Mouse (Mus musculus): Measurements from ENCODE around the gene Plpp6. TPM values are rescaled to one million over a fixed set of nuclear protein-coding genes. Genes with fewer than 3 reads are reported as not detected.
A peak's percentile ranks its signal among the peaks of the same experiment; 100 is the strongest.

Gene Plpp6
- polyA plus RNA-seq, 1 experiment from 2014 or later = 14.1 TPM

- Histone ChIP-seq H3K27ac (ENCODE audit: low read length) (no peak within 1 kb of the TSS), H3K27me3 (ENCODE audit: control insufficient read depth, insufficient read depth, low read length) (no peaks in the 10 kb centered on the region), H3K36me3 (ENCODE audit: control insufficient read depth, insufficient read depth, low read length) (no peaks in the 10 kb centered on the region), H3K4me2 (replicated peaks; ENCODE audit: low read depth, low read length) (0 out of 2 replicates have a peak within 1 kb of the TSS, but pooled peaks have one; percentile 13), H3K9me3 (ENCODE audit: control insufficient read depth, low read depth, low read length) (no peaks in the 10 kb centered on the region), H3K9ac (replicated peaks; ENCODE audit: low read depth, low read length) (no peak within 1 kb of the TSS), H3K4me3 (ENCODE audit: low read depth, low read length) (no peak within 1 kb of the TSS), H3K4me1 (ENCODE audit: control insufficient read depth, insufficient read depth, low read length) (peaks cover 5% of the 10 kb centered on the region; the same call in 1 of the 2 replicates)
- 7% methylated on average over 11 of the region's 11 CpGs for WGBS
- no peak; the same call in 1 of the 2 replicates for ATAC-seq (ENCODE audit: insufficient number of reproducible peaks, insufficient read depth, low FRiP score, low read depth)
These were observed 3.9 kb downstream of the Plpp6 start, which contains the start of gene 4430402I18Rik for GRCm38 (mm10) chr19:28967652-28968051. TSS of gene 4430402I18Rik (minus strand) at chr19:28967800.

GRCm38 (mm10) chr19:28968178-28968577 is 4.4 kb downstream of the Plpp6 start:
- WGBS = 77% methylated on average over 4 of the region's 4 CpGs
- Histone ChIP-seq H3K9ac (replicated peaks; ENCODE audit: low read depth, low read length) (no peak overlapping the region), H3K27me3 (ENCODE audit: control insufficient read depth, insufficient read depth, low read length) (no peaks in the 10 kb centered on the region), H3K9me3 (ENCODE audit: control insufficient read depth, low read depth, low read length) (no peaks in the 10 kb centered on the region), H3K4me1 (ENCODE audit: control insufficient read depth, insufficient read depth, low read length) (peaks cover 5% of the 10 kb centered on the region; the same call in 1 of the 2 replicates), H3K4me3 (ENCODE audit: low read depth, low read length) (no peak overlapping the region), H3K27ac (ENCODE audit: low read length) (no peak overlapping the region), H3K36me3 (ENCODE audit: control insufficient read depth, insufficient read depth, low read length) (no peaks in the 10 kb centered on the region), H3K4me2 (replicated peaks; ENCODE audit: low read depth, low read length) (no peak overlapping the region)
- ATAC-seq (ENCODE audit: insufficient number of reproducible peaks, insufficient read depth, low FRiP score, low read depth) = no peak

GRCm38 (mm10) chr19:28969231-28969630 is 5.5 kb downstream of the Plpp6 start:
- H3K4me1 ChIP-seq (ENCODE audit: control insufficient read depth, insufficient read depth, low read length) = peaks cover 5% of the 10 kb centered on the region; the same call in 1 of the 2 replicates
- H3K4me3 ChIP-seq (ENCODE audit: low read depth, low read length) = no peak overlapping the region
- H3K36me3 ChIP-seq (ENCODE audit: control insufficient read depth, insufficient read depth, low read length) = no peaks in the 10 kb centered on the region
- no peaks in the 10 kb centered on the region for H3K9me3 ChIP-seq (ENCODE audit: control insufficient read depth, low read depth, low read length)
- H3K27ac ChIP-seq (ENCODE audit: low read length) = no peak overlapping the region
- H3K27me3 ChIP-seq (ENCODE audit: control insufficient read depth, insufficient read depth, low read length) = no peaks in the 10 kb centered on the region
- 84% methylated on average over 5 of the region's 5 CpGs for WGBS
- no peak overlapping the region for H3K9ac ChIP-seq (replicated peaks; ENCODE audit: low read depth, low read length)
- no peak for ATAC-seq (ENCODE audit: insufficient number of reproducible peaks, insufficient read depth, low FRiP score, low read depth)
- H3K4me2 ChIP-seq (replicated peaks; ENCODE audit: low read depth, low read length) = no peak overlapping the region

- Histone ChIP-seq H3K9me3 (ENCODE audit: control insufficient read depth, low read depth, low read length) (no peaks in the 10 kb centered on the region), H3K27ac (ENCODE audit: low read length) (no peak overlapping the region), H3K4me3 (ENCODE audit: low read depth, low read length) (no peak overlapping the region), H3K4me1 (ENCODE audit: control insufficient read depth, insufficient read depth, low read length) (no peaks in the 10 kb centered on the region), H3K27me3 (ENCODE audit: control insufficient read depth, insufficient read depth, low read length) (no peaks in the 10 kb centered on the region), H3K9ac (replicated peaks; ENCODE audit: low read depth, low read length) (no peak overlapping the region), H3K4me2 (replicated peaks; ENCODE audit: low read depth, low read length) (no peak overlapping the region), H3K36me3 (ENCODE audit: control insufficient read depth, insufficient read depth, low read length) (no peaks in the 10 kb centered on the region)
- 42% methylated on average over 11 of the region's 11 CpGs for WGBS
- ATAC-seq (ENCODE audit: insufficient number of reproducible peaks, insufficient read depth, low FRiP score, low read depth) = no peak
These were observed 6.5 kb downstream of the Plpp6 start for GRCm38 (mm10) chr19:28970251-28970650.

- Histone ChIP-seq H3K9ac (replicated peaks; ENCODE audit: low read depth, low read length) (no peak overlapping the region), H3K4me2 (replicated peaks; ENCODE audit: low read depth, low read length) (peak overlapping the region; percentile 59), H3K9me3 (ENCODE audit: control insufficient read depth, low read depth, low read length) (no peaks in the 10 kb centered on the region), H3K4me1 (ENCODE audit: control insufficient read depth, insufficient read depth, low read length) (no peaks in the 10 kb centered on the region), H3K4me3 (ENCODE audit: low read depth, low read length) (peak overlapping the region; percentile 26), H3K36me3 (ENCODE audit: control insufficient read depth, insufficient read depth, low read length) (no peaks in the 10 kb centered on the region), H3K27me3 (ENCODE audit: control insufficient read depth, insufficient read depth, low read length) (no peaks in the 10 kb centered on the region), H3K27ac (ENCODE audit: low read length) (no peak overlapping the region)
- WGBS = 17% methylated on average over 35 of the region's 35 CpGs
- no peak for ATAC-seq (ENCODE audit: insufficient number of reproducible peaks, insufficient read depth, low FRiP score, low read depth)
These were observed 11.3 kb downstream of the Plpp6 start for GRCm38 (mm10) chr19:28974862-28975611.

- ATAC-seq (ENCODE audit: insufficient number of reproducible peaks, insufficient read depth, low FRiP score, low read depth) = no peak
- Histone ChIP-seq H3K27ac (ENCODE audit: low read length) (no peak overlapping the region), H3K4me1 (ENCODE audit: control insufficient read depth, insufficient read depth, low read length) (no peaks in the 10 kb centered on the region), H3K36me3 (ENCODE audit: control insufficient read depth, insufficient read depth, low read length) (no peaks in the 10 kb centered on the region), H3K27me3 (ENCODE audit: control insufficient read depth, insufficient read depth, low read length) (no peaks in the 10 kb centered on the region), H3K9me3 (ENCODE audit: control insufficient read depth, low read depth, low read length) (no peaks in the 10 kb centered on the region), H3K4me2 (replicated peaks; ENCODE audit: low read depth, low read length) (no peak overlapping the region), H3K9ac (replicated peaks; ENCODE audit: low read depth, low read length) (no peak overlapping the region), H3K4me3 (ENCODE audit: low read depth, low read length) (no peak overlapping the region)
- 60% methylated on average over 7 of the region's 7 CpGs for whole genome bisulfite sequencing
These were observed 18.9 kb downstream of the Plpp6 start for GRCm38 (mm10) chr19:28982617-28983016.

- Histone ChIP-seq H3K27ac (ENCODE audit: low read length) (peak overlapping the region; percentile 82; the same call in 1 of the 2 replicates), H3K9me3 (ENCODE audit: control insufficient read depth, low read depth, low read length) (no peaks in the 10 kb centered on the region), H3K27me3 (ENCODE audit: control insufficient read depth, insufficient read depth, low read length) (no peaks in the 10 kb centered on the region), H3K36me3 (ENCODE audit: control insufficient read depth, insufficient read depth, low read length) (no peaks in the 10 kb centered on the region), H3K9ac (replicated peaks; ENCODE audit: low read depth, low read length) (peak overlapping the region; percentile 80), H3K4me3 (ENCODE audit: low read depth, low read length) (peak overlapping the region; percentile 87), H3K4me2 (replicated peaks; ENCODE audit: low read depth, low read length) (peak overlapping the region; percentile 64), H3K4me1 (ENCODE audit: control insufficient read depth, insufficient read depth, low read length) (peaks cover 4% of the 10 kb centered on the region; the same call in 1 of the 2 replicates)
- WGBS = 32% methylated on average over 8 of the region's 8 CpGs
- no peak for ATAC-seq (ENCODE audit: insufficient number of reproducible peaks, insufficient read depth, low FRiP score, low read depth)
These were observed 25.8 kb downstream of the Plpp6 start for GRCm38 (mm10) chr19:28989515-28989914.

GRCm38 (mm10) chr19:28990194-28990589 is 26.4 kb downstream of the Plpp6 start, which contains the start of gene Cdc37l1:
TSS of gene Cdc37l1 (plus strand) at chr19:28990352.
- peak within 1 kb of the TSS; percentile 82 for H3K27ac ChIP-seq (ENCODE audit: low read length)
- ATAC-seq (ENCODE audit: insufficient number of reproducible peaks, insufficient read depth, low FRiP score, low read depth) = peak; percentile 98
- peak within 1 kb of the TSS; percentile 87 for H3K4me3 ChIP-seq (ENCODE audit: low read depth, low read length)
- H3K27me3 ChIP-seq (ENCODE audit: control insufficient read depth, insufficient read depth, low read length) = no peaks in the 10 kb centered on the region
- H3K4me2 ChIP-seq (replicated peaks; ENCODE audit: low read depth, low read length) = peak within 1 kb of the TSS; percentile 73
- peak within 1 kb of the TSS; percentile 80 for H3K9ac ChIP-seq (replicated peaks; ENCODE audit: low read depth, low read length)
- peaks cover 4% of the 10 kb centered on the region; the same call in 1 of the 2 replicates for H3K4me1 ChIP-seq (ENCODE audit: control insufficient read depth, insufficient read depth, low read length)
- no peaks in the 10 kb centered on the region for H3K9me3 ChIP-seq (ENCODE audit: control insufficient read depth, low read depth, low read length)
- peaks cover 5% of the 10 kb centered on the region for H3K36me3 ChIP-seq (ENCODE audit: control insufficient read depth, insufficient read depth, low read length)
- under 1% methylated on average over 37 of the region's 37 CpGs for WGBS

All from stomach, embryonic 14.5 days (tissue).